Mouse (Mus musculus) bone marrow, adult 2 months (tissue): ENCODE results near the gene Pdk1.

Source experiments
- CTCF ChIP-seq: fragments of 200-500 bp; IDR thresholded peaks from 2 replicates; pipeline ENCODE4 v1.5.1; 2011; ENCODE audit warnings: low read length, control low read depth; ENCODE audit not compliant: control insufficient read depth, insufficient read depth
- POLR2A ChIP-seq: fragments of 200-500 bp; IDR thresholded peaks from 2 replicates; pipeline ENCODE4 v1.6.1; 2011; ENCODE audit warnings: low read depth, mild to moderate bottlenecking, control low read depth, low read length, borderline replicate concordance; ENCODE audit not compliant: control insufficient read depth

GRCm38 (mm10) chr2:71865022-71865421 lies 8.0 kb upstream of the Pdk1 start:
- TF ChIP-seq POLR2A: no peak
- TF ChIP-seq CTCF: no peak
